Mouse (Mus musculus) stomach, postnatal 0 days (tissue): ENCODE results near the gene Trappc5. TPM values are rescaled to one million over a fixed set of nuclear protein-coding genes. Genes with fewer than 3 reads are reported as not detected.

ENCODE experiments used
- ATAC-seq: fragments of 200-750 bp; cut with Nextera tagmentation; 2 replicates; pipeline ENCODE4 v1.8.0; 2017; ENCODE audit not compliant: low FRiP score, low TSS enrichment
- DNase-seq: peaks from one replicate; pipeline ENCODE4 v3.0.0-alpha.2; 2016; ENCODE audit warnings: low spot score
- H3K27ac ChIP-seq: fragments of 300-500 bp; sonication (generic); replicated peaks from 2 replicates; pipeline ENCODE4 v1.5.1; 2014; ENCODE audit warnings: mild to moderate bottlenecking, control low read depth
- H3K27me3 ChIP-seq: fragments of 300-500 bp; sonication (generic); 2 replicates; pipeline ENCODE4 v1.6.1; 2014; ENCODE audit warnings: low read length; ENCODE audit not compliant: control insufficient read depth, insufficient read depth
- H3K36me3 ChIP-seq: fragments of 300-500 bp; sonication (generic); 2 replicates; pipeline ENCODE4 v1.6.1; 2014; ENCODE audit warnings: low read length, mixed read lengths; ENCODE audit not compliant: control insufficient read depth, insufficient read depth
- H3K4me1 ChIP-seq: fragments of 300-500 bp; sonication (generic); replicated peaks from 2 replicates; pipeline ENCODE4 v1.6.1; 2014; ENCODE audit warnings: antibody characterized with exemption; ENCODE audit not compliant: control insufficient read depth, insufficient read depth
- H3K4me2 ChIP-seq: fragments of 300-500 bp; sonication (generic); replicated peaks from 2 replicates; pipeline ENCODE4 v1.6.1; 2014; ENCODE audit warnings: low read depth, mild to moderate bottlenecking, control low read depth, moderate library complexity
- H3K4me3 ChIP-seq: fragments of 300-500 bp; sonication (generic); 2 replicates; pipeline ENCODE4 v1.5.1; 2014; ENCODE audit warnings: low read depth, low read length, control low read depth
- H3K9ac ChIP-seq: fragments of 300-500 bp; sonication (generic); 2 replicates; pipeline ENCODE4 v1.6.1; 2014; ENCODE audit warnings: mild to moderate bottlenecking, low read length, control low read depth, mixed read lengths
- H3K9me3 ChIP-seq: fragments of 300-500 bp; sonication (generic); 2 replicates; pipeline ENCODE4 v1.6.1; 2016; ENCODE audit warnings: low read length; ENCODE audit not compliant: control insufficient read depth
- CTCF ChIP-seq: IDR thresholded peaks from 2 replicates; pipeline ENCODE4 v1.5.1; 2016; ENCODE audit warnings: antibody characterized with exemption, low read depth, mild to moderate bottlenecking, moderate library complexity
- EP300 ChIP-seq: optimal IDR thresholded peaks from 2 replicates; pipeline ENCODE3; 2016; ENCODE audit warnings: antibody characterized with exemption
- WGBS: fragments of 180-500 bp; shearing (Covaris S2); extraction: QIAGEN DNeasy Blood & Tissue Kit; methylation state at CpG from one replicate; pipeline ENCODE4 v1.1.7; 2014; 5-methylcytosine and 5-hydroxymethylcytosine counted together
- polyA plus RNA-seq: library from polyadenylated mRNA; unstranded; fragments of >200 nt; fragmentation: Nextera tagmentation; extraction: Ambion mirVana; gene quantifications from 2 replicates; pipeline ENCODE4 v1.2.1, GENCODE M21; 2015

The Trappc5 gene
- polyA plus RNA-seq: 26.6 and 27.9 TPM in 2 replicates

DNA sequence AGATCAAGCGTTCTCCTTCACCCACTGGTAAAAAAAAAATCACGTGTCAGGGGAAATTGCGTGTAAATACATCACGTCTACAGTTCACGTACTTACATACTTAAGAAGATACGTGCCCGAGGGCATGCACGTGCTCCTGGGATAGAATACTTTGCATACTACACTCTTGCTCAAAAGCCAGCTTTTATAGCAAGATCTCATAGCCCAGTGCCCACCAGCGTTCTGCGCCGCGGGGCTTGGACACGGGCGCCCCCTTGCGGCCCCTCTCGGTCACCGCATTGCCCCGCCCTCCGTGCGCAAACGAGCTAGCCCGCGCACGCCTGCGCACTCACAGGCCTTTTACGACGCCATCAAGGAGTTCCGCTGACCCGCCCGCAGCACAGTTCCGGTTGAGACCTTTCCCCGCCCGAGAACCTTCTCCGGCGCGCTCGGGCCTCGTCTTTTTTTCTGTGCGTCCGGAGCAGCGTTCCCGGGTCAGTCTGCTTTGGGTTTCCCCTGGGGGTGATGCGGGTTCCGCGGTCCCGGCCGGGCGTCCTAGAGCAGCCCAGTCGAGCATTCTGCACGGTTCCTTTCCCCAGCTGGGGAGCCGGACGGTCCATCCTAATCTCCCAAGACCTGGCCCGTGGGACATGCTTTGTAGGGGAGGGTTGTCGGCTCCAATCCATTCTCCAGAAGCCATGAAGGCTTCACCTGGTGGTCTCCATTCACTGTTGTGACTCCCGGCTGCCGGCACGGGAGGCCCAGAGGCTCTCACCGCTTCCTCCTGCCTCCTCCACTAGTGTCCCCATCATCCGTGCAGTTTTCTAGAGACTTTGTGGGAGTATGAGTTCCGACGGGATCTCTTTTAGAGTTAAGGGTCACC is at the start of gene Trappc5:
Gene Trappc5, plus strand, starts transcription at position 169 of the 862 bp plus-strand sequence.
- TF ChIP-seq CTCF (peak; percentile 99), EP300 (no peak)
- Histone ChIP-seq H3K4me3 (peak within 1 kb of the TSS; percentile 94), H3K9me3 (no peaks in the 10 kb centered on the region), H3K27ac (peak within 1 kb of the TSS; percentile 96), H3K9ac (peak within 1 kb of the TSS; percentile 96), H3K4me2 (peak within 1 kb of the TSS; percentile 76), H3K36me3 (peaks cover 10% of the 10 kb centered on the region), H3K4me1 (no peaks in the 10 kb centered on the region), H3K27me3 (no peaks in the 10 kb centered on the region)
- peak; percentile 88 for ATAC-seq
- WGBS: 1% methylated on average over 61 of the region's 61 CpGs
- DNase-seq: peak; percentile 93

DNA sequence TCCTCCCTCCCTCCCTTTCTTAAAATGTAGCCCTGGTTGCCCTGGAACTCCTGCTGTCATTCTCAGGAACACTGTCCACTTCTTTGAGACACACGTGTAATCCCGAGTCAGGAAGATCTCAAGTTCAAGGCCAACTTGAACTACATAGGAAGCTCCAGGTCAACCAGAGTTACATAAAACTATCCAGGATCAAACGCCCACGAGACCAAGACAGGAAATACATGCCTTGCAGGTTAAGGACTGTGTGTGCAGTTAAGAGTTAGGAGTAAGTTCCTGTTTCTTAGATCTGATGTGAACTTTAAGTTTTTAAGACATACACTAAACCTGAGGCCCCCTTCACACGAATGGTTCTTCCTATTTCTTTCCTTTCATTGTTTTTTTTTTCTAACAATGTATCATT is 49.1 kb upstream of the Trappc5 start:
- H3K9ac ChIP-seq: no peak overlapping the region
- no peak overlapping the region for H3K4me3 ChIP-seq
- H3K27me3 ChIP-seq: no peaks in the 10 kb centered on the region
- TF ChIP-seq CTCF (no peak), EP300 (no peak)
- no peaks in the 10 kb centered on the region for H3K36me3 ChIP-seq
- H3K9me3 ChIP-seq: no peaks in the 10 kb centered on the region
- H3K4me2 ChIP-seq: no peak overlapping the region
- DNase-seq (no peak), ATAC-seq (no peak)
- H3K27ac ChIP-seq: no peak overlapping the region
- WGBS: 49% methylated on average over 5 of the region's 5 CpGs
- no peaks in the 10 kb centered on the region for H3K4me1 ChIP-seq

DNA sequence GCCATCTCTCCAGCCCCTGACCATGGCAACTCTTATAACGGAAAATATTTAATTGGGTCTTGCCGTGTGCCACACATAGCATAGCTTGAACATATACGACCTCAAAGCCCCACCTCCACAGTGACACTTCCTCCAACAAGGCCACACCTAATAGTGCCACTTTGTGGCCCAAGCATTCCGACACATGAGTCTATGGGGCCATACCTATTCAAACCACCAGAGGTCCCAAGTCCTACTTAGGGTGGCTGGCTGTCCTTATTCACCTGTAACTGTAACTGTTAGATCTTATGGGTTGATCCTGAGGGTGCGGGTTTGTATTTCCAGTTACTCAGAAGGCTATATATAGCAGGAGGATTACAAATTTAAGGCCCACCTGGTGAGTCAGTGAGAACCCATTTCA is 48.1 kb upstream of the Trappc5 start:
- TF ChIP-seq CTCF: peak; percentile 76
- no peak for TF ChIP-seq EP300
- no peaks in the 10 kb centered on the region for H3K4me1 ChIP-seq
- H3K9me3 ChIP-seq: no peaks in the 10 kb centered on the region
- DNase-seq: peak; percentile 68
- H3K9ac ChIP-seq: no peak overlapping the region
- ATAC-seq: peak; percentile 49
- H3K27me3 ChIP-seq: no peaks in the 10 kb centered on the region
- no peak overlapping the region for H3K4me3 ChIP-seq
- WGBS: 26% methylated on average over 5 of the region's 5 CpGs
- no peak overlapping the region for H3K27ac ChIP-seq
- no peaks in the 10 kb centered on the region for H3K36me3 ChIP-seq
- no peak overlapping the region for H3K4me2 ChIP-seq

DNA sequence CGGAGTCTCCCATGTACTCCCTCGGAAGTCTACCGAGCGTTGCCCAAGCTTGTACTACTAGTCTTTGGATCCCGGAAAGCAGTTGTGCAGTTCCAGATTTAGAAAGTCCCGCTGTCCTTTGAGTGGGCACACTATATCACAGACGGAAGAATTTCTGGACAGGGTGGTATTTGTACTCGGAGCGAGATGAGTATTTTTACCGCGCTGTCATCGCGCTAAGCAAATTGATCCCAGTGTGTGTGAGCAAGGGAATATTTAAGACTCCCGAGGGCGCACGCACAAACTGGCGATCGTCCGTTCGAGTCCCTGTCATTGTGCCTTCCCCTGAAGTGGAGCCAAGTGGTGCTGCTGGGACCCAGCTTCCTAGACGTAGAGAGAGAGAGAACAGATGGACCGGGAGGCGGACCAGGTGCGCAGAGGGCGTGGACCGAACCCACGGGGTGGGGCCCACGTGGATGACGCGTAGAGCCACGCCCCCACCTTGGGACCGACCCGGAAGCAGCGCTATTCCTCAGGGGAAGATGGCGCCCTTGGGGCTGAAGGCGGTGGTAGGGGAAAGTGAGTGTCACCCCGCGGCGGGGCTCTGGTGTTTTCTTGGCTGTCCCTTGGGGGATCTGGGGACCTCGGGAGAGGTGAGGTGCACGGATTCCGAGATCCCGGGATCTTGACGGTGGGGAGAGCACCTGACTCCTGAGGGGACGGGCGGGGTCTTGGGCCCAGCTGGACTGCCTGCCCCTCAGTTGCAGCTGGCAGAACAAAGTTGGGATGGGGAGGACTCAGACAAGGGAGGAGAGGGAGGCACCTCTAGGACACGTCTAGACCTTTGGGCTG is 45.2 kb upstream of the Trappc5 start, which contains the start of gene Stxbp2:
Gene Stxbp2, plus strand, starts transcription at position 309 of the 831 bp plus-strand sequence.
- H3K4me3 ChIP-seq: peak within 1 kb of the TSS; percentile 65
- H3K9me3 ChIP-seq: no peaks in the 10 kb centered on the region
- H3K36me3 ChIP-seq: no peaks in the 10 kb centered on the region
- ATAC-seq (peak; percentile 92), DNase-seq (peak; percentile 92)
- H3K9ac ChIP-seq: peak within 1 kb of the TSS; percentile 76
- no peaks in the 10 kb centered on the region for H3K4me1 ChIP-seq
- 4% methylated on average over 46 of the region's 47 CpGs for WGBS
- H3K27ac ChIP-seq: peak within 1 kb of the TSS; percentile 79
- no peaks in the 10 kb centered on the region for H3K27me3 ChIP-seq
- peak within 1 kb of the TSS; percentile 65 for H3K4me2 ChIP-seq
- TF ChIP-seq CTCF (no peak), EP300 (no peak)

DNA sequence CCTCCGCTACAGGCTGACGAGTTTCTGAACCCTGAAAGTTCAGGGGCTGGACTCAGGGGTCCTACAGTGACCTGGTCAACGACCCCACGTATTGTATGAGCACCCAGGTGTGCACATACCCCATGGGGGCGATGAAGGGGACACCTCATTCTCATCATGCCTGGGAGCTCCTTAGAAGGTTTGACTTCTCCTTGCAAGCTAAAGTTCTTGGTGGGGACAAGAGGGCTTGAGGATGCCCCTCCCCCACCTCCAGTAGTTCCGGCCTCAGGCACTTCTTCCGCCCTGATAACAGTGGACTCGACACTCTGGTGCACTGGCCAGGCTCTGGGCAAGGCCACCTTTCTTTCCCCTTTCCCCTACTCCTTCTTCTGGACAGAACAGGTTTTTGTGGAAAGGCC is 44.6 kb upstream of the Trappc5 start:
- TF ChIP-seq CTCF: no peak
- H3K36me3 ChIP-seq: 0 out of 2 replicates have a peak, but pooled peaks cover 1% of the 10 kb centered on the region
- DNase-seq: peak; percentile 80
- H3K9me3 ChIP-seq: no peaks in the 10 kb centered on the region
- 17% methylated on average over 8 of the region's 8 CpGs for WGBS
- H3K4me2 ChIP-seq: peak overlapping the region; percentile 65
- ATAC-seq: peak; percentile 81
- H3K27ac ChIP-seq: peak overlapping the region; percentile 79
- no peaks in the 10 kb centered on the region for H3K4me1 ChIP-seq
- peak overlapping the region; percentile 76 for H3K9ac ChIP-seq
- H3K27me3 ChIP-seq: no peaks in the 10 kb centered on the region
- peak overlapping the region; percentile 65 for H3K4me3 ChIP-seq
